9 mouse cellular contexts compared by ENCODE assay signal in genomic region chr5:88887556-88888412, GRCm38 (mm10). TPM values are rescaled to one million over a fixed set of nuclear protein-coding genes. Genes with fewer than 3 reads are reported as not detected.
DNase-seq lines count a peak whose midpoint lies in the region; ATAC-seq and TF ChIP-seq lines count a peak whose summit lies in the region.
"Had no signal": no experiment of that assay in that cellular context is flagged by ENCODE, and none has a peak within 500 bp of the region (broad histone marks: within the 10 kb centered on the region; RNA-seq: fewer than 3 reads in every experiment).

No protein-coding gene starts in this region.

- H3K79me2 ChIP-seq in myocyte (ENCODE audit: control insufficient read depth, insufficient read depth), result no peaks in the 10 kb centered on the region

- peak overlapping the region; percentile 64 for H3K9ac ChIP-seq in hindbrain, embryonic 15.5 days
- peak overlapping the region; percentile 61 for H3K9ac ChIP-seq in liver, embryonic 11.5 days (ENCODE audit: low read depth, low read length)

- no peaks in the 10 kb centered on the region for H3K9me3 ChIP-seq in forebrain, embryonic 10.5 days
- H3K9me3 ChIP-seq in hindbrain, embryonic 15.5 days, result no peaks in the 10 kb centered on the region
- H3K9me3 ChIP-seq in liver, embryonic 11.5 days (ENCODE audit: control insufficient read depth, low read length), result no peaks in the 10 kb centered on the region

- under 1% methylated on average over 29 of the region's 29 CpGs for WGBS in forebrain, embryonic 10.5 days
- WGBS in hindbrain, embryonic 15.5 days, result under 1% methylated on average over 29 of the region's 29 CpGs
- 2% methylated on average over 29 of the region's 29 CpGs for WGBS in liver, embryonic 11.5 days

- H3K4me1 ChIP-seq in forebrain, embryonic 10.5 days, result peaks cover 18% of the 10 kb centered on the region
- H3K4me1 ChIP-seq in hindbrain, embryonic 15.5 days (replicated peaks), result peaks cover 8% of the 10 kb centered on the region
- H3K4me1 ChIP-seq in liver, embryonic 11.5 days (replicated peaks; ENCODE audit: control insufficient read depth, insufficient read depth, low read length), result no peaks in the 10 kb centered on the region

- no peak for TF ChIP-seq POLR2A in myocyte (IDR thresholded peaks at IDR 0.05; ENCODE audit: insufficient read length, low read depth)

- ATAC-seq in hindbrain, embryonic 15.5 days (ENCODE audit: low FRiP score, low read depth), result peak; percentile 39
- ATAC-seq in liver, embryonic 11.5 days (replicated peaks; ENCODE audit: low FRiP score), result peak; percentile 37

- H3K27me3 ChIP-seq in forebrain, embryonic 10.5 days (ENCODE audit: poor library complexity, severe bottlenecking), result peaks cover 42% of the 10 kb centered on the region
- peaks cover 3% of the 10 kb centered on the region; the same call in 1 of the 2 replicates for H3K27me3 ChIP-seq in hindbrain, embryonic 15.5 days
- H3K27me3 ChIP-seq in liver, embryonic 11.5 days (replicated peaks; ENCODE audit: control insufficient read depth, insufficient read depth, low read length), result peaks cover 38% of the 10 kb centered on the region
- H3K27me3 ChIP-seq in myocyte (ENCODE audit: control insufficient read depth, insufficient read depth, insufficient read length), result peaks cover 40% of the 10 kb centered on the region

- no peaks in the 10 kb centered on the region for H3K36me3 ChIP-seq in forebrain, embryonic 10.5 days (replicated peaks)
- H3K36me3 ChIP-seq in hindbrain, embryonic 15.5 days, result no peaks in the 10 kb centered on the region
- H3K36me3 ChIP-seq in liver, embryonic 11.5 days (ENCODE audit: control insufficient read depth, insufficient read depth, low read length), result no peaks in the 10 kb centered on the region
- no peaks in the 10 kb centered on the region for H3K36me3 ChIP-seq in myocyte (ENCODE audit: control insufficient read depth, insufficient read depth)

- peak overlapping the region; percentile 90 for H3K27ac ChIP-seq in forebrain, embryonic 10.5 days
- H3K27ac ChIP-seq in hindbrain, embryonic 15.5 days (replicated peaks), result no peak overlapping the region
- H3K27ac ChIP-seq in liver, embryonic 11.5 days (ENCODE audit: low read depth, low read length), result no peak overlapping the region

- H3ac ChIP-seq in myocyte (ENCODE audit: control insufficient read depth, insufficient read length), result no peak overlapping the region

- H3K4me2 ChIP-seq in hindbrain, embryonic 15.5 days, result peak overlapping the region; percentile 97
- peak overlapping the region; percentile 86 for H3K4me2 ChIP-seq in liver, embryonic 11.5 days
- H3K4me2 ChIP-seq in myocyte (ENCODE audit: low read depth), result peak overlapping the region; percentile 52

- peak overlapping the region; percentile 80 for H3K4me3 ChIP-seq in forebrain, embryonic 10.5 days
- peak overlapping the region; percentile 78 for H3K4me3 ChIP-seq in hindbrain, embryonic 15.5 days
- peak overlapping the region; percentile 71 for H3K4me3 ChIP-seq in liver, embryonic 11.5 days (ENCODE audit: low read depth, low read length)
- H3K4me3 ChIP-seq in myocyte, result no peak overlapping the region

- DNase-seq in heart, adult 18-20 months, result peak; percentile 25 to 53
- no peak for DNase-seq in heart, adult 9 months (ENCODE audit: low spot score in 2 of 2)
- peak; percentile 29 for DNase-seq in adrenal gland, postnatal 25 days
- peak; percentile 49 for DNase-seq in forebrain, embryonic 10.5 days (ENCODE audit: extremely low spot score, low spot score)
- DNase-seq in liver, embryonic 11.5 days (ENCODE audit: low spot score), result peak; percentile 57
- DNase-seq in T-cell, adult 2 months (ENCODE audit: low spot score), result no peak

TF ChIP-seq in myocyte, 11 proteins besides CTCF, POLR2A, EP300 and RAD21:
- TF ChIP-seq MYOG (IDR thresholded peaks at IDR 0.05; ENCODE audit: control insufficient read depth in 1 of 3, insufficient read depth in 1 of 3, insufficient read length in 2 of 3, low read depth in 2 of 3) (no peak), SRF (IDR thresholded peaks at IDR 0.05; ENCODE audit: control insufficient read depth, insufficient read length, low read depth) (no peak), MYOD1 (IDR thresholded peaks at IDR 0.05; ENCODE audit: control insufficient read depth in 1 of 3, insufficient read length in 2 of 3, low read depth in 2 of 3) (no peak), USF1 (IDR thresholded peaks at IDR 0.05; ENCODE audit: low read depth) (no peak), CEBPB (IDR thresholded peaks at IDR 0.05; ENCODE audit: insufficient read depth, poor library complexity, severe bottlenecking) (no peak), TCF3 (IDR thresholded peaks at IDR 0.05; ENCODE audit: insufficient read length, low read depth) (no peak), E2F4 (IDR thresholded peaks at IDR 0.05; ENCODE audit: insufficient read depth) (no peak), TCF12 (IDR thresholded peaks at IDR 0.05; ENCODE audit: insufficient read depth, poor library complexity, severe bottlenecking) (no peak)

RNA-seq across cellular contexts. Expression of gene Slc4a4, which starts 1.2 kb away (rescaled TPM):
- 10 to 100 TPM; 24.6 to 33.0 TPM for total RNA-seq in heart, adult 18-20 months (2021)
- 30.5 and 46.1 TPM in 2 replicates for total RNA-seq in adrenal gland, postnatal 25 days (2021)
- 1.3 and 1.7 TPM in 2 replicates for polyA plus RNA-seq in forebrain, embryonic 10.5 days (2016; fragmentation: Nextera tagmentation; extraction: Ambion mirVana)
- 13.4 and 14.3 TPM in 2 replicates for polyA plus RNA-seq in hindbrain, embryonic 15.5 days (2015; fragmentation: Nextera tagmentation; extraction: Ambion mirVana)
- 1.2 and 1.5 TPM in 2 replicates for polyA plus RNA-seq in liver, embryonic 11.5 days (2014; fragmentation: Nextera tagmentation; extraction: Ambion mirVana)
- 0.04 TPM for polyA plus RNA-seq in myocyte (2012; fragmentation: generic; extraction: Trizol)
- total RNA-seq: MEL had no signal

Comparison
In these comparisons a context has a peak if more than half of its experiments do, and no peak if none do; other contexts are left out.
1. DNase-seq: peak in heart, adult 18-20 months (2 of 2), adrenal gland, postnatal 25 days (single experiment), forebrain, embryonic 10.5 days (single experiment) and liver, embryonic 11.5 days (single experiment); none in heart, adult 9 months (0 of 2) and T-cell, adult 2 months (single experiment).
2. Peak in every context shown above with its lines, with median percentiles within 50 percentile points of each other: H3K4me2 ChIP-seq.